Mouse (Mus musculus) heart, embryonic 10.5 days (tissue): Measurements from ENCODE around the gene Gm42688. TPM values are rescaled to one million over a fixed set of nuclear protein-coding genes. Genes with fewer than 3 reads are reported as not detected.

ENCODE experiments used
- microRNA counts: library from miRNA; unstranded; fragments of <30 nt; microRNA quantifications from one replicate; lab custom pipeline; 2017
- microRNA-seq: library from miRNA; unstranded; fragments of <30 nt; microRNA quantifications from one replicate; pipeline ENCODE4, GENCODE M21; 2017
- polyA plus RNA-seq: library from polyadenylated mRNA; unstranded; fragments of >200 nt; fragmentation: Nextera tagmentation; extraction: Ambion mirVana; gene quantifications from 2 replicates; pipeline ENCODE4 v1.2.1, GENCODE M21; 2016

Gene Gm42688
- polyA plus RNA-seq, 1 experiment from 2014 or later, result 2.0 TPM

MicroRNAs within 50 kb of the gene (microRNA counts, 519-probe panel; counts per million panel counts)
- not detected for microRNA mmu-miR-3470a+mmu-miR-3470b (lab: Ali Mortazavi, UCI)

Small RNA genes lying within 50 kb of the gene (microRNA-seq; reads per million reads assigned to microRNA genes)
- not detected for gene Mir3470a

Other genes starting within 250 kb of the Gm42688 start
- gene Sema4f, start 161.8 kb upstream of the Gm42688 start, polyA plus RNA-seq, result 0.09 and 0.30 TPM in 2 replicates
- gene M1ap, start 154.7 kb upstream of the Gm42688 start, polyA plus RNA-seq, result 0.34 and 0.87 TPM in 2 replicates
- gene Dok1, start 68.1 kb upstream of the Gm42688 start, polyA plus RNA-seq, result 11.3 and 14.8 TPM in 2 replicates
- 7.6 and 9.8 TPM in 2 replicates for gene Loxl3, start 67.4 kb upstream of the Gm42688 start, polyA plus RNA-seq
- gene Aup1, start 47.1 kb upstream of the Gm42688 start, polyA plus RNA-seq, result 154 and 170 TPM in 2 replicates
- gene Htra2, start 46.3 kb upstream of the Gm42688 start, polyA plus RNA-seq, result 100 and 106 TPM in 2 replicates
- 0.59 and 1.5 TPM in 2 replicates for gene Dqx1, start 43.8 kb upstream of the Gm42688 start, polyA plus RNA-seq
- 0.27 and 0.63 TPM in 2 replicates for gene Tlx2, start 31.3 kb upstream of the Gm42688 start, polyA plus RNA-seq
- 16.7 and 24.4 TPM in 2 replicates for gene Pcgf1, start 23.7 kb upstream of the Gm42688 start, polyA plus RNA-seq
- gene Lbx2, start 15.2 kb upstream of the Gm42688 start, polyA plus RNA-seq, result 0.55 TPM in 1 of 2 replicates, not detected in the other
- gene Ccdc142, start within 50 bp of the Gm42688 start, polyA plus RNA-seq, result 1.8 and 2.4 TPM in 2 replicates
- gene Mrpl53, start 7.4 kb downstream of the Gm42688 start, polyA plus RNA-seq, result 157 and 167 TPM in 2 replicates
- gene Mogs, start 13.9 kb downstream of the Gm42688 start, polyA plus RNA-seq, result 24.5 and 42.5 TPM in 2 replicates
- 101 and 113 TPM in 2 replicates for gene Wbp1, start 19.9 kb downstream of the Gm42688 start, polyA plus RNA-seq
- gene Ino80b, start 23.8 kb downstream of the Gm42688 start, polyA plus RNA-seq, result 11.4 and 16.1 TPM in 2 replicates
- 18.4 and 24.4 TPM in 2 replicates for gene Rtkn, start 33.8 kb downstream of the Gm42688 start, polyA plus RNA-seq
- 6.9 and 7.3 TPM in 2 replicates for gene Wdr54, start 54.8 kb downstream of the Gm42688 start, polyA plus RNA-seq
- gene 1700003E16Rik, start 54.8 kb downstream of the Gm42688 start, polyA plus RNA-seq, result 0.23 and 0.50 TPM in 2 replicates
- gene Dctn1, start 64.3 kb downstream of the Gm42688 start, polyA plus RNA-seq, result 83.2 and 93.0 TPM in 2 replicates
- gene Slc4a5, start 118.2 kb downstream of the Gm42688 start, polyA plus RNA-seq, result 0.57 and 0.68 TPM in 2 replicates
- gene Mthfd2, start 224.3 kb downstream of the Gm42688 start, polyA plus RNA-seq, result 50.6 and 58.7 TPM in 2 replicates
- 42.8 and 50.7 TPM in 2 replicates for gene Mob1a, start 224.4 kb downstream of the Gm42688 start, polyA plus RNA-seq
- gene Bola3, start 247.5 kb downstream of the Gm42688 start, polyA plus RNA-seq, result 238 and 283 TPM in 2 replicates